Mouse (Mus musculus) left cerebral cortex, adult 9 months (tissue): ENCODE results near the gene Gsk3b.

Source experiments
- DNase-seq, 2 experiments: peaks; one replicate each; pipeline ENCODE4 v3.0.0; 2022; ENCODE audit warnings: low spot score in 2 of 2

The Gsk3b gene

GRCm38 (mm10) chr16:38282559-38283160 is 193.9 kb downstream of the Gsk3b start:
- no peak for DNase-seq

GRCm38 (mm10) chr16:38283300-38283699 is 194.5 kb downstream of the Gsk3b start:
- DNase-seq = no peak

- DNase-seq = no peak
These were observed 197.0 kb downstream of the Gsk3b start for GRCm38 (mm10) chr16:38285801-38286200.

GRCm38 (mm10) chr16:38286541-38286940 is 197.7 kb downstream of the Gsk3b start:
- DNase-seq = no peak

- no peak for DNase-seq
These were observed 198.6 kb downstream of the Gsk3b start for GRCm38 (mm10) chr16:38287357-38287756.

- no peak for DNase-seq
These were observed 199.0 kb downstream of the Gsk3b start for GRCm38 (mm10) chr16:38287762-38288161.

- no peak for DNase-seq
These were observed 200.1 kb downstream of the Gsk3b start for GRCm38 (mm10) chr16:38288851-38289250.

- no peak for DNase-seq
These were observed 201.3 kb downstream of the Gsk3b start for GRCm38 (mm10) chr16:38290151-38290550.

GRCm38 (mm10) chr16:38294685-38295348 is 206.0 kb downstream of the Gsk3b start, which contains the start of gene Nr1i2:
Gene Nr1i2, minus strand, starts transcription at chr16:38294824.
- DNase-seq = no peak

- DNase-seq = no peak
These were observed 206.6 kb downstream of the Gsk3b start for GRCm38 (mm10) chr16:38295349-38295930.
